Mouse (Mus musculus) 416B (cell line): ENCODE measurements at regions not wholly inside any gene's neighbourhood (a gene's known extent, or its start where the extent isn't known, plus 50 kb on each side); places are given as distances from the start of the nearest gene placed in this dataset.

Source experiments
- DNase-seq: peaks from one replicate; pipeline ENCODE4 v3.0.0; 2011; ENCODE audit warnings: low read depth

DNA sequence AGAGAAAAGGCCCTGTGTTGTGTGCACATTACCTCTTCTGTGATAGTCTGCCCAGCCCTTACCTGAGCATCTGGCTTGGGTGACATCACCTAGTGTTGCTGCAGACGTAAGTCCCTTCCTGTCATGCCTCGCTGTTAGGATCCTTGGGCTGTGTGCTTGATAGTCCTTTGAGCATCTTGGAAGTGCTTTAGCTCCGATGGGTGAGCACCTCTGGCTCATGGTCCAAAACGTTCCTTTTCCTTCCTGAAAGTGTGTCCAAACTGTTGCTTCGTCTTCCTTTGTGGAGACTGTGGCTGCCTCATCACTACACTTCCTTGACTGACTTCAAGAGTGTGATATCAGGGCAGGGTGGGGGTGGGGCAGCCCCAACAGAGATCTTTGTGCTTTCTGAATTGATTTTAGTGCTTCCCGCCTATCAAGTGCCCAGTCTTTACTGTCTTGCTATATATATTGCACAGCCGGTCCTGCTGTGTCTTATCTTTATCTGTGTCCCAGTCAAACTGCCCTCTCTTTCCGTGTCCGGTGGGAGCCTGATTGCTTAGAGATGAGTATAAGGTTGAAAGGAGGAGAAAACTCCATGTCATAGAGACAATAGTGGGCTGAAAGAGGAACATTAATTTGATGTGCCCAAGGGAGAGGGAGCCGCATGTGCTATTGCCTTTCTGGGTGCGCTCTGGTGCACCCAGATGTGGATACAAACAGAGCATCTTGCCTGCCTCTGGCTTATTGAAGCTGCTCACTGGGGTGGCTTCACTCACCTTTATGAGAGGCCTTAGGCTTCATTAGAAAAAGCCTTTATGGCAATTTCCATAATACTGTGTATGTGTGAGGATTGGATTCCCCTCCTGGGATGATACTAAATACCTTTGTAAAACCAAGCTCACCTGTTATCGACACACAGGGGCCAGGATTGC lies 1169.2 kb upstream of the A1bg start:
- no peak for DNase-seq

DNA sequence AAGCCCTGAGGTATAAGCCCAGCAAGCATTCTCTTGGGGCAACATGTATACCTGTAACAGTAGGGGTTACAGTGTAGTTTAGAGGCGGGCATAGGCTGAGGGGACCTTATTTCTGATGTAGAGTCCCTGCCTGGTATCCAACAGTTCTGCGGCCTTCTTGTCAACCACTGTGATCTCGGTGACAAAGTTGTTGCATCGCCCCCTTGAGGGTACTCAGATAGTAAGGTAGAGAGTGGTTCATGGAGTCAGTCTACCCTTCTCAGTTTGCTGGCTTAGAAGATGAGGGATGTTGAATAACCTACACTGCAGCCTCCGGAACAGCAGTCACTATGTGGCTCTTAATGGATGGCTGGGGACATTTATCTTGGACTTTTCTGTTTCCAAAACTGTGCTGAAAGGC lies 1168.3 kb upstream of the A1bg start:
- DNase-seq: no peak

DNA sequence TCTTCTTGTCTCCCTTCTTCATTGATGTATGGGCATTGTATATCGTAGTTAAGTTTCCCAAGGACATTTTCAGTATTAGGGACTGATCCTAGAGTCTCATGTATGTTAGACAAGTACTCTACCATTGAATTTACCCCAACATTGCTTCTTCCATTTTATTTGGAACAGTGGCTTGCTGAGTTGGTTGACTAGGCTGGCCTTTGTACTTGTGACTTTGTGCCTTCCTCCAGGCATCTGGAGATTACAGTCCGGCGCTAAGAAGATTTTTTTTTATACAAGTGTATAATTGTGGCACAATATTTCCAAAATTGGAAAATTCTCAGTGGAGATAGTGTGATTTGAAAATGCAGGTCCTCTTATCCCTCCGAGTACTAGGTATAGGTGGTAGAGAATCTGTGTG lies 1165.5 kb upstream of the A1bg start:
- no peak for DNase-seq

DNA sequence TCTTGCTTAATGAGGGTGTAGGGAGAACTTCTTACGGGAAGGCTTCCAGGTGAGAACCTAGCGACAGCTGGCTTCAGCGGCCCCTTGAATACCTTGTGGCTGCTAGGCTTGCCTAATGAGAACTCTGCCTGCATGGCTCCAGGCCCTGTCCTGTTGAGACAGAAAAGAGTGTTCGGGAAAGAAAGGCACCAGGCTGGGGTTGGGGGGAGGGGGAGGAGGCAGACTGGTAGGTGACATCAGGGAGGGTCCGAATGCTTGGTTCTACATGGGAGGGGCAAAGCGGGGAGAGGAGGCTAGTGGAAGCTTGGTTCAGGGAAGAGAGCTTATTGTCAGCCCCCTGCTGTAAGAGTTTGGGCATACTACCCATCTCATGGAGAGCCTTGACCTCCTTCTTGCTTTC lies 1164.9 kb upstream of the A1bg start:
- DNase-seq: no peak

DNA sequence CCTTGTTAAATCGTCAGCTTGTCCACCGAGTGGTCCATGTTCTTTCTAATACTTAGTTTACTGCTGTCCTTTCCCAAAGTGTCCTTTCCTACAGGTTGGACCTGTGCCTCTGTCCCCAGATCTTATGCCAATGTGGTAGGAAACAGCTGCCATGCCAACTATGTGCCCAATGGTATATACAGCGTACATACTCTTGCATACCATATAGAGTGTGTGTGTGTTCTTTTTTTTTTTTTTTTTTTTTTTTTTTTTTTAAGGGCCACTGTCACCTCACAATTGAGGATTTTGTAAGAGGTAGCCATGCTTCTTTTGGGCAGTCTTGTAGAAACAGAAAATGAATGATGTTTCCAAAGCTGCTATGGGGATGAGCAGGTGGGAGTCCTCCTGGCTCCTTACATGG lies 1163.2 kb upstream of the A1bg start:
- DNase-seq: no peak

DNA sequence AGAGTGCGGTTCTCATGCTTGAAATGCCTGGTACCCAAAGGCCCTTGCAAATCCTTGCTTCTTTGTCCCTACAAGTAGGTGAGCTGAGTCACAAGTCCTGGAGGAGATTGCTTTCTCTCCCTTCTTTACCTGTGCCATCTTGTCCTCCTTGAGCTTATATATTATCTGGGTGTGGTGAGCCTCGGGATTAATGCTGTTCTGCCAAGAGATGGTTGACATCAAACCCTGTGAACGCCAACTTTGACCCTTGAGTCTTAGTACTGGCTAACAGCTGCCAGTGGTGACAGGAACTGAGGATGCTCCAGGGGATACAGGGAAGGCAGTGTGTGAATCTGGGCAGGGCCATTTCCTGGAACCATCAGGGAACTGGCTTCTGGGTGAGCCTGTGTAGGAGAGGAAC lies 1160.5 kb upstream of the A1bg start:
- no peak for DNase-seq

DNA sequence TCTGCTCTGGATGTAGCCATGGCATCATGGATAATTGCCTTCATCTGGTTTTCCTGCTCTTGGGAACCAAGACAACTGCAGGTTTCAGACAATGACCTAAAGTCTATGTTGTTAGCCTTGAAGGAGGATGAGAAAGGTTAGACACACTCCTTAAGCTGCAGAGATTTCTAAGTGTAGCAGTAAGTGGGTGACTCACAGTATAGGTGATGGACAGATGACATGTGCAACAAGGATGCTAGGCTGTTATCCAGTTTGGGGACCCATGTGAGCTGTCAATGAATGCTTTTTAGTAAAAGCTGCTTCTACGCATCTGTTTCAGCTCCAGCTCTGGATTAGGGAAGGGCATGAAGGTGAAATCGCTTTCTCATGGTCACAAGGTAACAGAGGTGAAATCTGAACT lies 1159.7 kb upstream of the A1bg start:
- no peak for DNase-seq

DNA sequence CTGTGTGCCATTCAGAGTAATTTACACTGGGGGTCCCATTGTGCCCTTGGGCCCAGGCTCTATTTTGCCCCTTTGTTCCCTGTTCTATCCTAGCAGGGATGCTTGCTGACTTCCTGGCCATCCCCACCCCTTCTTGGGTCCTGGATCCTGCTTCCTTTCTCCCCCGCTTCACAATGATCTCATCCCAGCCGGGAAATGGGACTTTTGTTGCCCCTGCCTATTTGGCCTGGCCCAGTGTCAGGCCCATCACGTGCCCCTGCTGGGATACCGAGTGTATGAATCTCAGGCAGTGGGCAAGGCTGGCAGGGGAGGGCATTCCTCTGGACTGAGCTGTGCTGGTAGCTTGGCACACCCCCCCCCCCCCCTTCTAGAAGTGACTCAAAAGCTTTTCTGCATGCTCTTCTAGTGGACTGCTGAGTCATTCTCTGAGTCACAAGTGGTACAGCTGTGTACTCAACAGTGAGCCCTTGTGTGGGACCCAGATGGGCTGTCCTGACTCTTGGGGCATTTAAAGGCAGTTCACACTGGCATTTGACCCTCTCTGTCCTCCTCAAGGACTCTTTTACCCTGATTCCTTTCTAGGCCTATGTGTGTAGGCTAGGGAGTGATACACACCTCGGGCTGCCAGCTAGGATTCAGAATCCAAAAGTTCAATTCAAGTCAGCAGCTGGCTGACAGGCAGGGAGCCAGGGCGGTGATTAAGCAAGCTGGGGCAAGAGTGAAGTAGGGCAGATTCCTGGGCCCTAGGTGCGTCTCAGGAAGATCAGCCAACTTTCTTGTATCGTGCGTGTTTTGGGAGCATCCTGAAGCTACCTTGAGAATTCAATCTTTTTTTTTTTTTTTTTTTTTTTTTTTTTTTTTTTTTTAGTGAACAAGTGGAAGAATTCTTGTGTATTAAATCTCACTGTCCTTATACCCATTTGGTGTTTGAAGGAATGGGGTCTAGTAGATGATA lies 1156.6 kb upstream of the A1bg start:
- DNase-seq: peak; percentile 96

DNA sequence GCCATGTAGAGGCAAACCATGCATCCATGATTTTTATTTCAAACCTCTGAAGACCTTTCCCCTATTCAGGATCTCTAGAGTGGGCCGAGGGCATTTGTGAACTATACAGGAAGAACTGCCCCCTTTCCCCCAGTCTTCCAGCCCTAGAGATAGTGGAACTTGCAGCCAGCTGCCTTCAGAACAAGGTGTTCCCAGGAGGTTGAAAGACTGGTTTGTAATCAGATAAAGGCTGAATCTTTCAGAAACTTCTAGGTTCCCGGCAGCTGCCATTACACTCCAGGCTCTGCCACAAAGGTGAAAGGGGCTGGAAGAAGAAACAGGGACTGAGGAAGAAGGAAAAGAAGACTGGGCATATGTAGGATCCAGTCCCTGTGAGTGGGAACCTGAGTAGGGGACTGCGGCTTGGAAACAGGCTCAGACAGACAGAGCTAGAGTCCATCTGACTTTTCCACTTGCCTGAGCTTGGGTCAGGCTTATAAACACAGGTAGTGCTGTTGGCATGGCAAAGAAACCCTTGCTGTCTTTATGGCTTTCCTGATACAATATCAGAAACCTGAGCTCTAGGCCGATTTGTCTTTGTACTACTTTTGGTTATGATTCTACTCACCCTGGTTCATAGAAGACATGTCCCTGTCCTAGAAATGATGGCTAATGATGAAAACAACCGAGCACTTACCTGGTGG lies 1153.9 kb upstream of the A1bg start:
- DNase-seq: no peak

DNA sequence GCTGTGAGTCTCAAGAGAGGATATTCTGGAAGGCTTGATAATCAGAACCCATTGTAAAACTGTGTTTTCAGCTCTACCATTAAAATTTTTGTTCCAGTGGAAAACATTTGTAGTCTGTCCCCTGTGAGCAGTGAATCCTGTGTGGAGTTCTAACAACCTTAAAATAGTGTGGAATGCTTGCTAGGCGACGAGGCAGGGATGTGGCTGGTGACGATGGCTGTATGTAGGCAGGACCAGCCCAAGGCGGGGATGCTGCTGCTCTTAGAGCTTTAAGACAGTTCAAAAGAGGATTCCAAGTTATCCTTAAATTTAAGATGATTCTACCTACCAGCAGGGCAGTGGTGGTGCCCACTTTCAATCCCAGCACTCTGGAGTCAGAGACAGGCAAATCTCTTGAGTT lies 1151.9 kb upstream of the A1bg start:
- DNase-seq: no peak

DNA sequence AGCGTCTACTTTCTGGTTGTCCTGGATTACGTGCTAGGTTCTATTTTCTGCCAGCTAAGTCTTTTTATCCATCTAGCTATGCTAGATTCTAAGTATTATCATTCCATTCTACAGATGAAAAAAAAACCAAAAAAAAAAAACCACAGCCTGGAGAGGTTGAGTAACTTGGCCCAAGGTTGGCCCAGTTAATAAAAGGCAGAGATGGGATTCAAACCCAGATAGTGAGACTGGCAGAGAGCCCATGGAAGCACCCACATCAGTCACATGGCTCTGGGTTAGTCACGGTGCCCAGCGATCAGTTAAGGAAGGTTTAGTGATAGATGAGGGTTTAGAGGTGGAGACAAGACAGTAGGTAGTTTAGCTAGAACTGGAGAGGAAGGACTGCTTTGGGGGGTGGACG lies 1150.8 kb upstream of the A1bg start:
- DNase-seq: peak; percentile 36

DNA sequence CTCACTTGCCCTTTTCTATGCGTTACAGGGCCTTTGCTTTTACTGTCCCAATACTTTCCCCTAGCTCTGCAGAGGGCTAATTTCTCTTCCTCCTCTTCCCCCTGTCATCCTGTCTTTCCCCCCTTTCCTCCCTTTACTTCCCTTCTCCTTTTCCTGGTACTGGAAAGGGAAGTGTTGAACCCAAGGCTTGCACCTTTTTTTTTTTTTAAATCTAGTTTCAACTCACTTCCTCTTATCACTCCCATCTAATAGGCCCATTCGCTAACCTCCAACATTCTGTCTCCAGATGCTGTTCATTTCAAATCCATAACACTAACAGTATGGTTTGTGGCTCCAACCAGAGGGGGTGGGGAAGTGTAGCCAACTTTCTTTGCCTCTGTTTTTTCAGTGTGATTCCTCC lies 1148.5 kb upstream of the A1bg start:
- no peak for DNase-seq

DNA sequence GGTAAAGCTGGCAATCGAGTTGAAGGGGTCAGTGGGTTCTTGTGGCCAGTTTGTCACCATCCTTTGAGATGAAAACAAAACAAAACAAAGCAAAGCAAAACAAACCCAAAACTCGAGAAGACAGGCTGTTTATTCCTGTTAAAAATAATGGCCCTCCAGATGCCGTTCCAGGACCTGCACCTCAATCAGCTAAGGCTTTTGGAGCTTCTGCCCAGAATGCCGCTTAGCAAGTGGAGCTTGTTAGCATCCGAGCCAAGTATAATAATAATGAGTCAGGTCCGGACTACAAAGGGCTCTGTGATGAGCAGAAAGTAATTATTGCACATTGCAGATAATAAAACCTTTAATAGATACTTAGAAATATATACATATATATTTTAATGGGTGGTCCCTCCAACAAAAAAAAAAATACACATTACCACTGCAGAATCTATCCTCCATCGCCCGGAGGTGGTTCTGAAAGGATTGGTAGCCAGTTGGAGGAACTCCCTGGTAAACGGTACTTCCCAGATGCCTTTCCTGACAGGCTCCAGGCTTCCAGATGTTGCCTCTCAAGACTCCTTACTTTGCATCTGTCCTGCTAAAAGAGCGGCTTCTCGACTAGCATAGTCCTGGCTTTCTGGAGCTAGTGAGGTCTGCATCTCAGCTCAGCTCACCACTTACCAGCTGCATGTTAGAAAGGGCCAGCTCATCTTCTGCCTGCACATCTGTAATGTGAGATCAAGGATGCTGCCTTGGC lies 1145.8 kb upstream of the A1bg start:
- no peak for DNase-seq

DNA sequence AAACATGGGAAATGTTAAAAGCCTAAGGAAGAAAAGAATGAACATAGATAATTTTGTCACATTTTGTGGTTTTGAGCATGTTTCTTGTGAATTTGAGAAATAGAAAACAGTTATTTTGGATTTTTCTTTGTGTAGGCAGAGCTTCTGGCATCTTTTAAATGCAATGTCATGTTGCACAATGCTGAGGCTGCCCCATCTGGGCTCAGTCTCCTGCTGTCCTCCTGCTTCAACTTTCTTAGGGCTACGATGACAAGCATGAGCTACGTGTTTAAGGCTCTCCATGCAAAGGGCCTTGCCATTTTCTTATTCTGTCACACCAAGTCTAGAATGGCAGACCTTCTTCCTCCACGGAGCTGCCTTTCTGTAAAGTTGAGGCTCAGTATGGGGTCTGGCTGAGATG lies 1141.6 kb upstream of the A1bg start:
- DNase-seq: peak; percentile 31

DNA sequence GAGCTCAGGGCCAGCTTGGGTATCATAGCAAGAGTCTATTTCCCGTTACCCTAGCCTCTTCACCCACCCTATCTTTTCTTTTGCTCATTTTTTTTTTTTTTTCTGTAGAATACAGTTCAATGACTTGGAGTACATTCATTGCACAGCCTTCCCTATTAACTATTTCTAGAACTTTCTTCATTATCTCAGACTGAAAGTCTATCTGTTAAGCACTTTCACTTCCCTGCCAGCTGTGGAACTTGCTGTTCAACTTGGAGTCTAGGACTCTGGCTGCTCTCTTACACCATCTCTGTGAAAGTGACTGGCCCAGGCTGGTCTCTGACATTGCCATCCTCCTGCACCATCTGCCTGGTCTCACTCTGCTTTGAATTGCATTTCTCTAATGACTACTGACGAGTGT lies 1134.6 kb upstream of the A1bg start:
- DNase-seq: no peak

DNA sequence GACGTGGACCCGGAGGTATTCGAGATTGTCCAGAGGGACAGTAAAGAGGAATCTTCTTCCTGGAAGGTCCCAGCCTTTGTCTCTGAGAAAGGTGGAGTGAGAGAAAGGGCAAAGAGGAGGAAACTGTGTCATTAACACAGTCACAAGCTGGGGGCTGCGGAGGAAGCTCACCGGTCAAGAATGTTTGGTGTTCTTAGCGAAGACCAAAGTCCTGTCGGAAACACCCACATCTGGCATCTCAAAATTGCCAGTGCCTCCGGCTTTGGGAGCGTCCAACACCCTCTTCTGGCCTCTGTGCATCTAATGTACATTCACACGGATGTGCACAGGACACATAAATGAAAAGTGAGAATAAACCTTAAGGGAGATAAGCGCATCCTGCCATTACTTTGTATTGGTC lies 1134.1 kb upstream of the A1bg start:
- DNase-seq: no peak

DNA sequence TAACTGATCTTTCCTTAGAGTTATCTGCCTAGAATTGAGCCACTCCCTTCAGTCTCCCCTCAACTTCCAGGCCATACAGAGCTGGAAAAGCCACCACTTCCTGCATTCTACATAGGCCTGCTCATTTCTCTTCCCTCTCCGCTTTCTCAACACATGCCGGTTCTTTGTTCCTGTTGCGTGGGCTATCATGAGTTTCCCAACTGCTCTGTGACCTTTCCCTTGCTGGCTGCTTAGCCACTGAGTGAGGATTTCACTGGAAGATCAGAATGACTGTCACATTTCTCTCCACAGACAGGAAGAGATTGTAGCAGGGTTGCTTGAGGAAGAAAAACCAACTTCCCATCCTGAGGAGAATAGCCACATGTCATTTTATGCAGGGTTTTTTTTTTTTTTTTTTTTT lies 1133.6 kb upstream of the A1bg start:
- peak; percentile 64 for DNase-seq

DNA sequence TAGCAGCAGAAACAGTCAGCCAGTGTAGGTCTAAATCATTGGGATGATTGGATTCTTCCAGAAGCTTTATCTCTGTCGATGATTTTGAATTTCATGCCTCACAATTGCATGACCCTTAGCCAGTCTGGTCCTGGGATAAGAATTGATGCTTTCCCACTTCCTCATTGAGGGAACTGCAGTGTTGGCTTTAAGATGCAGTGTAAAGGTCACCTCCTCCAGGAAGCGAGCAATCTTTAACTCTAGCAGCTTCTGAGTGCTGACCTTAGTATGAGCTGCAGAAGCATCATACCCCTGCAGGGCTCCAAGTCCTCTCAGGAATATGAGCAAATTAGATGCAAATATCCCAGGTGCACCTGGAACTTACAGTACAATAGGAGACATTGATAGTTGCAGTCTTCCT lies 1132.2 kb upstream of the A1bg start:
- DNase-seq: no peak

DNA sequence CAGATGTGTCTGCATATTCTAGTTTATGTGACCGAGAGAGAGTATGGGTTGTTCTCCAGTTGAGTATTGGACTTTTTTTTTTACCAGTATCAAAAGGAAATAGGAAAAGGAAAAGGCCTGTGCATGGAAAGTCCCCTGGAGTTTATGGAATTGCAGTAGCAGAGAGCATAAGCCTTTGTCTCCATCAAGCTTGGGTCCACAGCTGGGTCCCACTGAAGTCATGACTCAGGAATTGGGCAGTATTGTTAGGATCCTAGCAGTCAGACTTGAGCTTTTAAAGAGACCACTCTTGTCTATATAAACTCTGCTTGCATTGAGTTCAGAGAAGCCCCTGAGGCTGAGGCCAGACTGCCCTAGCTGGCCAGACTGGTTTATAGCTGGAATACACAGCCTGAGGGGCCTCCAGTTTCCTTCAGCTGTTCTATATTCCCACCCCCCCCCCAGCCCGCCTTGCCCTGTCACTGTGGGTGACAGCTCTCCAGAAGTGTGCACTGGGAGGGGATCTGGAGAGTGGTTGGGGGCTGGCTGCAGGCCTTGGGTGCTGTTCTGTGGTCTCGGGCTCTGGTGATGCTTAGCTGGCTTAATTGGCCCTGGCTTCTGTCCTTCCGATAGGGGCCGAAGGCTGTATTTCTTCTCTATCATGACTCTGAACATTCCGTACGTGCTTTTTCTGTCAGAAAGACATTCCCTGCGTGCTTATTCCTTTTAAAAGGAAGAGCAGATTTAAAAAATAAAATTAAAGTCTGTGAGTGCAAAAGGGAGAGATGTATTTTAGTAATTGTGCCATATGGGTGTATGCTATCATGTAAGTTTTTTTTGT lies 1130.8 kb upstream of the A1bg start:
- DNase-seq: no peak

DNA sequence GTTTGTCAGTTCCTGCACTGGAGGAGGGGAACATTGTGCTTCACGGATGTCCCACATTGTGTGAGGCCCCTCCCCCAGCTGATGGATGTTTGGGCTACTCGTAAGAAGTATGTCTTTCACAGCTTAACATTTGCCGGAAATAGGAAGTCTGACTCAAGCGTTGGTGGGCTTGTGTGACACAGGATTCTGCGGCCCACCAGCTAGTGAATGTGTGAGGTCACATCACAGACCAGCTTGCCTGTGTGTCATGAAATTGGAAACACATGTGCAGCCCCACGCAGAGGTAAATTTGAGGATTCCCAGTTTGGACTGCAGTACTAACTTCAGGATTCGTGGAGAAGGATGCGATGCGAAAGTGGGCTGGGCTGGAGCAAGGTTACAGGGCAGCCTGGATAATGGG lies 1126.6 kb upstream of the A1bg start:
- DNase-seq: no peak

DNA sequence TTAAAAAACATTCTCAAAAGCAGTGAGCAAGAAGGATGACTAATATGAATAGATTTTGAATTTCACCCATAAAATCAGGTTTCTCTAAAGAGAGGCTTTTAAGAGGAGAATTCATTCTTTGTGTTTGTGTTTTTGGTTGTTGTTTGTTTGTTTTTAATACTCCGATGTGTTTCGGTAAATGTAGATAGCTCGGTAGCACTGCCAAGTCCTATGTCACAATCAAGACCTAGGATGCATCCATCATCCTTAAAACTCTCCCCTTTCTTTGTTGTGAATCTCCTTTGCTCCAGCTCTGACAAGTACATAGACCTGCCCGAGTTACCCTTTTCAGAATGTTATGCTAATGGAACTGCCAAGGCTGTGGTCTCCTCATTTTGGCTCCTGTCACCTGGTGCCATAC lies 1126.2 kb upstream of the A1bg start:
- DNase-seq: no peak
